Mouse (Mus musculus): Measurements from ENCODE around the gene Abcd3.

GRCm38 (mm10) chr3:121713816-121714215, 101.3 kb downstream of the Abcd3 start:
- TF ChIP-seq CTCF (IDR thresholded peaks at IDR 0.05; ENCODE audit: borderline replicate concordance, extremely low read depth, insufficient read depth, insufficient read length) (no peak), POLR2A (IDR thresholded peaks at IDR 0.05; ENCODE audit: borderline replicate concordance, extremely low read depth, insufficient read depth, insufficient read length, poor library complexity, severe bottlenecking) (no peak)

All from brain, embryonic 14.5 days (tissue).